Mouse (Mus musculus): ENCODE data around the gene Agtr1b. TPM values are rescaled to one million over a fixed set of nuclear protein-coding genes. Genes with fewer than 3 reads are reported as not detected.

Agtr1b gene
- polyA plus RNA-seq (2012; rRNA removed): not detected in 2 replicates
- polyA plus RNA-seq (2014; fragmentation: Nextera tagmentation; extraction: Ambion mirVana): not detected in 2 replicates

GRCm38 (mm10) chr3:20366558-20367522, at the start of gene Agtr1b:
Gene Agtr1b, minus strand, starts transcription at chr3:20367177.
- Histone ChIP-seq H3K27me3 (ENCODE audit: control insufficient read depth, insufficient read depth, low read length) (no peaks in the 10 kb centered on the region), H3K9me3 (ENCODE audit: control insufficient read depth, low read length) (no peaks in the 10 kb centered on the region), H3K4me1 (replicated peaks; ENCODE audit: control insufficient read depth in 2 of 2, insufficient read depth in 2 of 2, low read length in 1 of 2) (no peaks in the 10 kb centered on the region), H3K36me3 (replicated peaks; ENCODE audit: control insufficient read depth, insufficient read depth, low read depth) (no peaks in the 10 kb centered on the region), H3K4me2 (ENCODE audit: low read depth) (no peak within 1 kb of the TSS), H3K27ac (no peak within 1 kb of the TSS), H3K4me3 (ENCODE audit: insufficient read depth in 1 of 2, low read depth in 2 of 2, low read length in 2 of 2) (no peak within 1 kb of the TSS), H3K9ac (replicated peaks) (no peak within 1 kb of the TSS)
- TF ChIP-seq CTCF (IDR thresholded peaks at IDR 0.05; ENCODE audit: low read depth) (no peak), EP300 (IDR thresholded peaks at IDR 0.05; ENCODE audit: low read depth) (no peak)
- no peak for ATAC-seq (ENCODE audit: insufficient read depth)
- WGBS (ENCODE audit: insufficient replicate concordance): 16% methylated on average over 19 of the region's 19 CpGs
- no peak for DNase-seq (ENCODE audit: low read depth in 3 of 3, low spot score in 3 of 3)

- no peaks in the 10 kb centered on the region for H3K27me3 ChIP-seq (ENCODE audit: control insufficient read depth, insufficient read depth, low read length)
- no peaks in the 10 kb centered on the region for H3K36me3 ChIP-seq (replicated peaks; ENCODE audit: control insufficient read depth, insufficient read depth, low read depth)
- H3K4me1 ChIP-seq (replicated peaks; ENCODE audit: control insufficient read depth in 2 of 2, insufficient read depth in 2 of 2, low read length in 1 of 2): no peaks in the 10 kb centered on the region
- no peak overlapping the region for H3K4me2 ChIP-seq (ENCODE audit: low read depth)
- H3K9ac ChIP-seq (replicated peaks): no peak overlapping the region
- no peak for ATAC-seq (ENCODE audit: insufficient read depth)
- H3K4me3 ChIP-seq (ENCODE audit: insufficient read depth in 1 of 2, low read depth in 2 of 2, low read length in 2 of 2): no peak overlapping the region
- DNase-seq (ENCODE audit: low read depth in 3 of 3, low spot score in 3 of 3): no peak
- H3K27ac ChIP-seq: no peak overlapping the region
- no peak for TF ChIP-seq CTCF (IDR thresholded peaks at IDR 0.05; ENCODE audit: low read depth)
- no peak for TF ChIP-seq EP300 (IDR thresholded peaks at IDR 0.05; ENCODE audit: low read depth)
- H3K9me3 ChIP-seq (ENCODE audit: control insufficient read depth, low read length): no peaks in the 10 kb centered on the region
Observed at GRCm38 (mm10) chr3:20353598-20353997, 13.4 kb downstream of the Agtr1b start.

- no peaks in the 10 kb centered on the region for H3K36me3 ChIP-seq (replicated peaks; ENCODE audit: control insufficient read depth, insufficient read depth, low read depth)
- no peak for TF ChIP-seq EP300 (IDR thresholded peaks at IDR 0.05; ENCODE audit: low read depth)
- no peak for TF ChIP-seq CTCF (IDR thresholded peaks at IDR 0.05; ENCODE audit: low read depth)
- DNase-seq (ENCODE audit: low read depth in 3 of 3, low spot score in 3 of 3): no peak
- no peak overlapping the region for H3K9ac ChIP-seq (replicated peaks)
- H3K27me3 ChIP-seq (ENCODE audit: control insufficient read depth, insufficient read depth, low read length): no peaks in the 10 kb centered on the region
- no peak overlapping the region for H3K27ac ChIP-seq
- H3K4me3 ChIP-seq (ENCODE audit: insufficient read depth in 1 of 2, low read depth in 2 of 2, low read length in 2 of 2): no peak overlapping the region
- no peaks in the 10 kb centered on the region for H3K4me1 ChIP-seq (replicated peaks; ENCODE audit: control insufficient read depth in 2 of 2, insufficient read depth in 2 of 2, low read length in 1 of 2)
- no peaks in the 10 kb centered on the region for H3K9me3 ChIP-seq (ENCODE audit: control insufficient read depth, low read length)
- ATAC-seq (ENCODE audit: insufficient read depth): no peak
- H3K4me2 ChIP-seq (ENCODE audit: low read depth): no peak overlapping the region
Observed at GRCm38 (mm10) chr3:20348206-20348605, 18.8 kb downstream of the Agtr1b start.

GRCm38 (mm10) chr3:20340402-20340801, 26.6 kb downstream of the Agtr1b start:
- no peak overlapping the region for H3K4me3 ChIP-seq (ENCODE audit: insufficient read depth in 1 of 2, low read depth in 2 of 2, low read length in 2 of 2)
- ATAC-seq (ENCODE audit: insufficient read depth) (no peak), DNase-seq (ENCODE audit: low read depth in 3 of 3, low spot score in 3 of 3) (no peak)
- no peaks in the 10 kb centered on the region for H3K9me3 ChIP-seq (ENCODE audit: control insufficient read depth, low read length)
- no peak overlapping the region for H3K9ac ChIP-seq (replicated peaks)
- no peak overlapping the region for H3K4me2 ChIP-seq (ENCODE audit: low read depth)
- TF ChIP-seq CTCF (IDR thresholded peaks at IDR 0.05; ENCODE audit: low read depth) (no peak), EP300 (IDR thresholded peaks at IDR 0.05; ENCODE audit: low read depth) (no peak)
- H3K4me1 ChIP-seq (replicated peaks; ENCODE audit: control insufficient read depth in 2 of 2, insufficient read depth in 2 of 2, low read length in 1 of 2): no peaks in the 10 kb centered on the region
- WGBS (ENCODE audit: insufficient replicate concordance): 67% methylated on average over 1 of the region's 1 CpGs
- no peaks in the 10 kb centered on the region for H3K36me3 ChIP-seq (replicated peaks; ENCODE audit: control insufficient read depth, insufficient read depth, low read depth)
- H3K27ac ChIP-seq: no peak overlapping the region
- no peaks in the 10 kb centered on the region for H3K27me3 ChIP-seq (ENCODE audit: control insufficient read depth, insufficient read depth, low read length)

- no peak overlapping the region for H3K4me2 ChIP-seq (ENCODE audit: low read depth)
- H3K36me3 ChIP-seq (replicated peaks; ENCODE audit: control insufficient read depth, insufficient read depth, low read depth): no peaks in the 10 kb centered on the region
- ATAC-seq (ENCODE audit: insufficient read depth) (no peak), DNase-seq (ENCODE audit: low read depth in 3 of 3, low spot score in 3 of 3) (no peak)
- TF ChIP-seq CTCF (IDR thresholded peaks at IDR 0.05; ENCODE audit: low read depth): peak; percentile 33; the same call in 1 of the 2 replicates
- TF ChIP-seq EP300 (IDR thresholded peaks at IDR 0.05; ENCODE audit: low read depth): no peak
- 49% methylated on average over 5 of the region's 5 CpGs for WGBS (ENCODE audit: insufficient replicate concordance)
- H3K9me3 ChIP-seq (ENCODE audit: control insufficient read depth, low read length): no peaks in the 10 kb centered on the region
- no peaks in the 10 kb centered on the region for H3K4me1 ChIP-seq (replicated peaks; ENCODE audit: control insufficient read depth in 2 of 2, insufficient read depth in 2 of 2, low read length in 1 of 2)
- H3K27ac ChIP-seq: no peak overlapping the region
- H3K9ac ChIP-seq (replicated peaks): no peak overlapping the region
- no peaks in the 10 kb centered on the region for H3K27me3 ChIP-seq (ENCODE audit: control insufficient read depth, insufficient read depth, low read length)
- H3K4me3 ChIP-seq (ENCODE audit: insufficient read depth in 1 of 2, low read depth in 2 of 2, low read length in 2 of 2): no peak overlapping the region
Observed at GRCm38 (mm10) chr3:20334681-20335080, 32.3 kb downstream of the Agtr1b start.

Measured in liver, embryonic 14.5 days (tissue).